Mouse (Mus musculus): Measurements from ENCODE around the gene Stard7. TPM values are rescaled to one million over a fixed set of nuclear protein-coding genes. Genes with fewer than 3 reads are reported as not detected.

Stard7 gene
- polyA plus RNA-seq, 1 experiment, result 38.2 TPM

Other genes with a start within 250 kb of the Stard7 start
- gene Blvra, start 199.6 kb upstream of the Stard7 start, polyA plus RNA-seq (2012; rRNA removed), result 13.5 and 18.6 TPM in 2 replicates
- gene Ncaph, start 136.3 kb upstream of the Stard7 start, polyA plus RNA-seq (2012; rRNA removed), result 0.93 and 1.1 TPM in 2 replicates
- gene Itpripl1, start 126.8 kb upstream of the Stard7 start, polyA plus RNA-seq (2012; rRNA removed), result 11.6 and 14.4 TPM in 2 replicates
- gene 1810024B03Rik, start 61.9 kb upstream of the Stard7 start, polyA plus RNA-seq (2012; rRNA removed), result 2.2 and 2.8 TPM in 2 replicates
- 50.9 and 53.5 TPM in 2 replicates for gene Snrnp200, start 61.8 kb upstream of the Stard7 start, polyA plus RNA-seq (2012; rRNA removed)
- gene Ciao1, start 22.4 kb upstream of the Stard7 start, polyA plus RNA-seq (2012; rRNA removed), result 58.5 and 66.1 TPM in 2 replicates
- gene Tmem127, start 22.3 kb upstream of the Stard7 start, polyA plus RNA-seq (2012; rRNA removed), result 70.6 and 74.0 TPM in 2 replicates
- 1.8 and 2.7 TPM in 2 replicates for gene Dusp2, start 65.9 kb downstream of the Stard7 start, polyA plus RNA-seq (2012; rRNA removed)
- gene Astl, start 68.4 kb downstream of the Stard7 start, polyA plus RNA-seq (2012; rRNA removed), result not detected in 2 replicates
- 0.54 and 1.1 TPM in 2 replicates for gene Adra2b, start 93.0 kb downstream of the Stard7 start, polyA plus RNA-seq (2012; rRNA removed)
- 0.32 and 0.37 TPM in 2 replicates for gene Gpat2, start 155.0 kb downstream of the Stard7 start, polyA plus RNA-seq (2012; rRNA removed)
- gene Fahd2a, start 174.3 kb downstream of the Stard7 start, polyA plus RNA-seq (2012; rRNA removed), result 33.7 and 36.5 TPM in 2 replicates